Mouse (Mus musculus): ENCODE data around the gene Mgat4b. TPM values are rescaled to one million over a fixed set of nuclear protein-coding genes. Genes with fewer than 3 reads are reported as not detected.

Gene Mgat4b
- total RNA-seq, 2 experiments from 2014 or later: 31.2 to 35.0 TPM

- DNase-seq: no peak
These were observed 37.9 kb downstream of the Mgat4b start for GRCm38 (mm10) chr11:50248473-50249171.

- DNase-seq: no peak
These were observed 41.5 kb downstream of the Mgat4b start for GRCm38 (mm10) chr11:50252166-50252565.

- DNase-seq: no peak
These were observed 42.1 kb downstream of the Mgat4b start for GRCm38 (mm10) chr11:50252684-50253265.

- DNase-seq: no peak
These were observed 42.7 kb downstream of the Mgat4b start for GRCm38 (mm10) chr11:50253393-50253792.

DNA sequence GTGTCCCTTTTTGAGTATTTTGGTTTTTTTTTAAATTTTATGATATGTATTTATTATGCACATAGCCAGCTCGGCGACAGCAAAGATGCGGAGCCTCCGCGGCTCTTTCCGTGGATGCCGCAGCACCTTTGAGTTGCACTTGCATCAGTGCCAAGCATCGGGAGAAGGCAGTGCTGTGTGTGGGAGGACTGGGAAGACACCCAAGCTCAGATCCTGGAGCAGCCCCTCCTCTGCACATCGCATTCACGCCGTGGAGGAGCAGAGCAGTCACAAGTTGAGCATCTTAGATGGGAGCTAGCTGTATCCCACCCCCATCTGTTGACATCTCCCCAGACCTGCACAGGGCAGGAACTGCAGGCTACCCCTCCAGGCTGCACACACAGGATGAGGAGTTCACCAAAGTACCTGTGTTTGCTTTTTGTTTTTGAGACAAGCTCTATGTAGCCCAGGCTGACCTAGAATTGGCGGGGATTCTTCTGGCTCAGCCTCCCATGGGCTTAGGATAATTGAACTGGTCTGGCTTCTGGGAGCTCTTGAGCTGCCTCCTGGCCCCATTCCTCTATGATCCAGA, 43.4 kb downstream of the Mgat4b start:
- DNase-seq: no peak

DNA sequence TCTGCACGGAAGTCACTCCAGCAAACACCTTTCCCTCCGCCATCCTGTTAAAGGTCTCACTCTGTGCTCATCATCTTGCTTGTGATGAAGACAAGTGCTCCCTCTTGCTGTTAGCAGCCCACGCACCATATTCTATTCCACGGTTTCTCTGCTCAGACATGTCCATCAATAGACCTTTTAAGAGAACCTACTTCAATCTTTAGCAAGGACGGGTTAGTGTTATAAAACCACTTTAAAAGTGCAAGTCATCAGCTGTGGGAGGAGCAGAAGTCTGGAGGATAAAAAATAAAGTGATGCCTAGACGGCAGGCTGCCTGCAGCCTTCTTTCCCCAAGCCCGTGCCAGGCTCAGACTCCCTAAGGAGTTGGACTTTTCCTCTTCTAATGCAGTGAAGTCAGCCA, 45.9 kb downstream of the Mgat4b start:
- no peak for DNase-seq

- DNase-seq: no peak
These were observed 47.6 kb downstream of the Mgat4b start for GRCm38 (mm10) chr11:50258310-50258709.

DNA sequence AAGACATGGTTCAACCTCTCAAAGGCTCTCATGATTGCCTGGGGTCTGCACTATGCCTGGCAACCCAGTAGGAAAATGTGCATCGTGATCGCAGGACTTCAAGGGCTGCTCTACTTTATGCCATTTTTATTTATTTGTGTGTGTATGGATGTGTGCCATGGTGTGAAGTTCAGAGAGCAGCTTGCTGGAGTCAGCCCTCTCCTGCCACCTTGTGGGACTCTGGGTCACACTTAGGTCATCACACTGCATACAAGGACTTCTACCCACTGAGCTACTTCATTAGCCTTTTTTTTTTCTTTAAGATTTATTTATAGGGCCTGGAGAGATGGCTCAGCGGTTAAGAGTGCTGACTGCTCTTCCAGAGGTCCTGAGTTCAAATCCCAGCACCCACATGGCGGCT, 51.3 kb downstream of the Mgat4b start:
- no peak for DNase-seq

DNA sequence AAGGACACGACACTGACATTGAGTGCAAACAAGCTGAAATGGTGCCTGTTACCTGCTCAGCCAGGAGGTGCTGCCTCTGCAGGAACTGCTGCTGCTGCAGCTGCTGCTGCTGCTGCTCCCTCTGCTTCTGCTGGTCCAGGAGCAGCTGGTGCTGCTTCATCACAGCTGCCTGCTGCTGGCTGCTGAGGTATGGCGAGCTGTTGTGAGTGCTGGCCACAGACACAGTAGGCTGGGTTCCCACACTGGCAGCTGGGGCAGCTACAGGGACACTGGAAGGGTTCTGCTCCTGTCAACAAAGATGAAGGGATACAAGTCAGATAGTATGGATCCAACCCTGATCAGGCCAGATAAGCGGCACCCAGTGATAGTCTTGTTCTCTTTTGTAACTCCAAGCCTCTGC, 52.5 kb downstream of the Mgat4b start:
- DNase-seq: no peak

- DNase-seq: peak; percentile 34
These were observed 55.2 kb downstream of the Mgat4b start for GRCm38 (mm10) chr11:50265931-50266330.

DNA sequence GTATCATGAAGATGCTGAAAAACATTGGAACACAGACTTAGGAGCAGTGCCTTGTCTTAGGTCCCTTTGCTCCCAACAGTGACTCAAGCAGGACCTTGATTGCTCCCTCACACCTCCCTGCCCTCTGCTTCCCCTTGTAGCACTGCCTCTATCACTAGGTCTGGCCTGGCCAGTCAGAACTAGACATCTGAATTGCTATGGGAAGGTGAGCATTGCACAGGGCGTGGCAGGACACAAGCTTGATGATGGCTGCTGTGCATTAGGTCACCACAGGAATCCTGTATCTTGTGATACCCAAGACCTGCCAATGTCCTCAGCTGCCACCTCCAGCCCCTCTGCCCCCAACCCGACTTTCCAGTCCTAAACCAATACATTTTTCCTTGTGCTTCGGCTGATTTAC, 56.3 kb downstream of the Mgat4b start:
- DNase-seq: no peak

- no peak for DNase-seq
These were observed 58.5 kb downstream of the Mgat4b start for GRCm38 (mm10) chr11:50269163-50269562.

DNA sequence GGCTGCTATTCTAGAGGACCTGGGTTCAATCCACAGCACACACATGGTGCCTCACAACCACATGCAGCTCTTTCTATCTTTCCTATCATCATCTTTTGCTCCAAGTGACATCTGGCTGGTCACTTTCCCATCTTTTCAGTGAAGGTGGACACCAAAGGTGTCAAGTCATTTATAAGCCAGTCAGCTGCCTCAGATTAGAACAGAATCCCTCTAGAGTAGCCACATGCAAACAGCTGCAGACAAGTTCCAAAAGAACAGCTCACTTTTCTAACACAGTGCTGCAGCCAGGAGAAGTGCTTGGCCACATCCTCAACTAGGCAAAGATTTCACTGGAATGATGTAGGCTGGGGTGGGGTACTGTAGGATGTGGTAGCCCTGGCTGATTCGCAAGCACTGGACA, 59.2 kb downstream of the Mgat4b start:
- no peak for DNase-seq

GRCm38 (mm10) chr11:50272819-50273218, 62.1 kb downstream of the Mgat4b start:
- DNase-seq: no peak

DNA sequence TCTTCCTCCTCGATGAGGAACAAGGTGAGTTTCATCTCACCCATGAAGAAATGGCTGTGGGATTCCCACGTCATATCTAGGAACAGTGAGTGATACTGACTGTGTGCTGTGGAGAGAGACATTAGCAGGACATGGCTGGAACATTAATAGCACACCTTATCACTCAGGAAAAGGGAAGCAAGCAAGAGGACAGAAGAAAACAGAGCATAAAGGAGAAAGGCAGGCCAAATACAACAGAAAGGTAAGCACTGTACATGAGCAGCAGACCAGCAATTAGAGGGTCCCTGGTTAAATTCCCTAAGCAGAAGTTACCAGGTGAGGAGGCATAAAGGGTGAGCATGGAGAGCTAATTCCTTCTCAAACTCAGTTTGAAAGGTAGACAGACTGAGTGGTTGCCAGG, 64.4 kb downstream of the Mgat4b start:
- DNase-seq: no peak

DNA sequence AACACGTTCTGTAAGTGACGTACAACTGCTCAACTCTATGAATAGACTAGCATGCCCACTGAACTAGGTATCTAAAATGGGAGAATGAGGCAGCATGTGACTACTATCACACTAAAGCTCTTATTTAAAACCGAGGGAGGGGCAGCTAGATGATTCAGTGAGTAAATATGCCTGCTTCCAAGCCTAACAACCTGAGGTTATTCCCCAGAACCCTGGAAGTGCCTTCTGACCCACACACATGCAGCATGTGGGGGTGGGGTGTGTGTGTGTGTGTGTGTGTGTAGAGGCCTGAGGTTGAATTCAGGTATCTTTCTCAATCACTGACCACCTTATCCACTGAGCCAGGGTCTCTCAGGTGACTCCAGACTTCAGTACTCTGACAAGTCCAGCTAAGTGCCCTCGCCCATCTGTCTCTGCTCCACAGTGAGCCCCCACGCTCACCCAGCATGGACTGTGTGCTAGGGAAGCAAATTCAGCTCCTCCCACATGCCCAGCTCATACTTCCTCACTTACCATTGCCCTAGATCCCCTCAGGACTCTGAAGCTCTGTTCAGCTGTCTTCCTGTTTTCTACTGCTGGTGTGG, 65.0 kb downstream of the Mgat4b start:
- no peak for DNase-seq

DNA sequence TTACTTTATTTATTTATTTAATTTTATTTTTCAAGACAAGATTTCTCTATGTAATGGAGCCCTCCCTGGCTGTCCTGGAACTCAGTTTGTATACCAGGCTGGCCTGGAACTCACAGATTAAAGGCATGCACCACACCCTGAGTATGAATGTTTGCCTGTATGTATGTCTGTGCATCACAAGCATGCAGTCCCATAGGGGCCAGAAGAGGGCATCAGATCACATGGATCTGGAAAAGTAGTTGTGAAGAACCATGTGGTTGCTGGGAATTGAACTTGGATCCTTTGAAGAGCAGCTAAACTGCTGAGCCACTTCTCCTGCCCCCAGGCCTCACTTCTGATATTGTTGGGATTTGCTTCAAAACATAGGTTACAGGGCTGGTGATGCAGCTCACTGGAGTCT, 66.3 kb downstream of the Mgat4b start:
- no peak for DNase-seq

DNA sequence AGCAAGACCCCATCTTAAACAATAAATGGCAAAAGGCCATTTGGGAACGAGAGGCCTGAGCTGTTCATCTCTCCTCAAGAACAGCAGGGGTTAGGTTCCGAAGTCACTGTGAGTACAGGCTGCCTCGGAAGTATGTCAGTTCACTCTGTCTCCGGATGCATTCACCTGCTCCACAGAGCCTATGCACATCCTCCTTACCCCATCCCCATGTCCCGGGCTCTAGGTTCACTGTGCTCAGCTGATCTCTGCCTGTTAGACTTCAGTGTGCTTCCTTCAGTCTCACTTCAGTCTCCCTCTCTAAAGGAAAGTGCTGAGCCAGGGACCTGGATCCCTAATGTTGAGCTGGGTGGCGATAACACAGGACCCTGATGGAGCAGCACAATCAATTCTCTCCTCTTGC, 67.0 kb downstream of the Mgat4b start:
- no peak for DNase-seq

GRCm38 (mm10) chr11:50279005-50279404, 68.3 kb downstream of the Mgat4b start:
- no peak for DNase-seq

GRCm38 (mm10) chr11:50280053-50280452, 69.4 kb downstream of the Mgat4b start:
- DNase-seq: no peak

All from gastrocnemius, postnatal 10 days (tissue).